Mouse (Mus musculus) lung, embryonic 14.5 days (tissue): Measurements from ENCODE around the gene Igf2r. TPM values are rescaled to one million over a fixed set of nuclear protein-coding genes. Genes with fewer than 3 reads are reported as not detected.
A peak's percentile ranks its signal among the peaks of the same experiment; 100 is the strongest.

Experiments
- ATAC-seq: fragments of 200-750 bp; cut with Nextera tagmentation; 2 replicates; pipeline ENCODE4 v1.8.0; 2017; ENCODE audit warnings: mild to moderate bottlenecking, moderate TSS enrichment, moderate library complexity; ENCODE audit not compliant: insufficient read depth
- DNase-seq: peaks from one replicate; pipeline ENCODE4 v3.0.0-alpha.2; 2015
- H3K27ac ChIP-seq: fragments of 300-500 bp; sonication (generic); 2 replicates; pipeline ENCODE4 v1.5.1; 2014; ENCODE audit warnings: low read depth, mild to moderate bottlenecking, moderate library complexity
- H3K27me3 ChIP-seq: fragments of 300-500 bp; sonication (generic); 2 replicates; pipeline ENCODE4 v1.6.1; 2014; ENCODE audit warnings: low read length, control low read depth; ENCODE audit not compliant: insufficient read depth
- H3K36me3 ChIP-seq: fragments of 300-500 bp; sonication (generic); 2 replicates; pipeline ENCODE4 v1.6.1; 2014; ENCODE audit warnings: control low read depth; ENCODE audit not compliant: insufficient read depth
- H3K4me1 ChIP-seq: fragments of 300-500 bp; sonication (generic); 2 replicates; pipeline ENCODE4 v1.6.1; 2014; ENCODE audit warnings: antibody characterized with exemption, control low read depth; ENCODE audit not compliant: insufficient read depth
- H3K4me2 ChIP-seq: fragments of 300-500 bp; sonication (generic); 2 replicates; pipeline ENCODE4 v1.6.1; 2014; ENCODE audit warnings: mild to moderate bottlenecking
- H3K4me3 ChIP-seq: fragments of 300-500 bp; sonication (generic); 2 replicates; pipeline ENCODE4 v1.5.1; 2014; ENCODE audit warnings: low read depth, low read length
- H3K9ac ChIP-seq: fragments of 300-500 bp; sonication (generic); 2 replicates; pipeline ENCODE4 v1.6.1; 2014
- H3K9me3 ChIP-seq: fragments of 300-500 bp; sonication (generic); 2 replicates; pipeline ENCODE4 v1.6.1; 2016; ENCODE audit warnings: low read depth, low read length, control low read depth
- CTCF ChIP-seq: IDR thresholded peaks from 2 replicates; pipeline ENCODE4 v1.5.1; 2016; ENCODE audit warnings: antibody characterized with exemption, low read depth
- WGBS: fragments of 180-500 bp; shearing (Covaris S2); extraction: QIAGEN DNeasy Blood & Tissue Kit; methylation state at CpG from one replicate; pipeline ENCODE4 v1.1.7; 2014; 5-methylcytosine and 5-hydroxymethylcytosine counted together
- polyA plus RNA-seq: library from polyadenylated mRNA; unstranded; fragments of >200 nt; fragmentation: Nextera tagmentation; extraction: Ambion mirVana; gene quantifications from 2 replicates; pipeline ENCODE4 v1.2.1, GENCODE M21; 2014

Gene Igf2r
- polyA plus RNA-seq, 1 experiment from 2014 or later: 87.0 TPM

- Histone ChIP-seq H3K4me1 (peaks cover 3% of the 10 kb centered on the region; the same call in 1 of the 2 replicates), H3K4me3 (peak overlapping the region; percentile 71), H3K9me3 (peaks cover 4% of the 10 kb centered on the region; the same call in 1 of the 2 replicates), H3K27ac (peak overlapping the region; percentile 91), H3K4me2 (peak overlapping the region; percentile 55), H3K27me3 (no peaks in the 10 kb centered on the region), H3K9ac (peak overlapping the region; percentile 94), H3K36me3 (peaks cover 83% of the 10 kb centered on the region)
- 63% methylated on average over 6 of the region's 6 CpGs for WGBS
- no peak for ATAC-seq
- DNase-seq: no peak
- no peak for TF ChIP-seq CTCF
These were observed 2.1 kb downstream of the Igf2r start for GRCm38 (mm10) chr17:12767294-12767852.

GRCm38 (mm10) chr17:12763412-12763811 lies 6.1 kb downstream of the Igf2r start:
- H3K4me2 ChIP-seq: peak overlapping the region; percentile 3; the same call in 1 of the 2 replicates
- no peak overlapping the region for H3K4me3 ChIP-seq
- ATAC-seq (no peak), DNase-seq (no peak)
- H3K4me1 ChIP-seq: peaks cover 26% of the 10 kb centered on the region
- TF ChIP-seq CTCF: no peak
- no peak overlapping the region for H3K9ac ChIP-seq
- 86% methylated on average over 2 of the region's 2 CpGs for WGBS
- H3K27ac ChIP-seq: no peak overlapping the region
- no peaks in the 10 kb centered on the region for H3K9me3 ChIP-seq
- no peaks in the 10 kb centered on the region for H3K27me3 ChIP-seq
- H3K36me3 ChIP-seq: peaks cover 78% of the 10 kb centered on the region

GRCm38 (mm10) chr17:12760355-12761146 lies 8.9 kb downstream of the Igf2r start:
- Histone ChIP-seq H3K9me3 (no peaks in the 10 kb centered on the region), H3K27ac (peak overlapping the region; percentile 70; the same call in 1 of the 2 replicates), H3K27me3 (no peaks in the 10 kb centered on the region), H3K4me3 (no peak overlapping the region), H3K9ac (no peak overlapping the region), H3K4me1 (peaks cover 34% of the 10 kb centered on the region), H3K4me2 (peak overlapping the region; percentile 26; the same call in 1 of the 2 replicates), H3K36me3 (peaks cover 75% of the 10 kb centered on the region)
- DNase-seq: no peak
- TF ChIP-seq CTCF: no peak
- peak; percentile 33; the same call in 1 of the 2 replicates for ATAC-seq
- 58% methylated on average over 10 of the region's 10 CpGs for WGBS

DNA sequence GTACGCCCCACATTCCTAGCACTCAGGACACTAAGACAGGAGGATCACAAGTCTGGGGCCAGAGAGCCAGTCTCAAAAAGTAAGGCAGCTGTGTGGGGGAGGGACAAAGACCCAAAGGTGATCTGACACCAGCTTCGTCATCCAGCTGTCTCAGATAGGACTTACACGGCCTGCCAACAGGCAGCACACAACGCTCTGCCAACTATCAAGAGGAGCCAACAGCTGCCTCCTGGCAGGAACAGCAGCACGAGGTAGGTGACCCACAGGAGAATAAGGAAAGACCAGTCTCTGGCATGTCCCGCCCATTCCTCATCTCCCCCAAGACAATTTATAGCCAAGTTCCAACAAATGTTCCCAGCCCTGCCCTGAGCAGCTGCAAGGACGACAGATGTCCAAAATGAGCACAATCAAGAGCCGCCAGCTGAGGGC lies 9.8 kb downstream of the Igf2r start:
- no peaks in the 10 kb centered on the region for H3K9me3 ChIP-seq
- peak overlapping the region; percentile 0; the same call in 1 of the 2 replicates for H3K9ac ChIP-seq
- no peak overlapping the region for H3K4me3 ChIP-seq
- WGBS: 33% methylated on average over 8 of the region's 8 CpGs
- H3K4me1 ChIP-seq: peaks cover 43% of the 10 kb centered on the region
- ATAC-seq (peak; percentile 38; the same call in 1 of the 2 replicates), DNase-seq (peak; percentile 63)
- TF ChIP-seq CTCF: no peak
- no peak overlapping the region for H3K4me2 ChIP-seq
- no peaks in the 10 kb centered on the region for H3K27me3 ChIP-seq
- peak overlapping the region; percentile 70; the same call in 1 of the 2 replicates for H3K27ac ChIP-seq
- H3K36me3 ChIP-seq: peaks cover 76% of the 10 kb centered on the region

GRCm38 (mm10) chr17:12758701-12759455 lies 10.6 kb downstream of the Igf2r start:
- H3K9ac ChIP-seq: 0 out of 2 replicates have a peak overlapping the region, but pooled peaks have one; percentile 13
- peak overlapping the region; percentile 70; the same call in 1 of the 2 replicates for H3K27ac ChIP-seq
- 79% methylated on average over 12 of the region's 12 CpGs for WGBS
- peaks cover 47% of the 10 kb centered on the region for H3K4me1 ChIP-seq
- DNase-seq (no peak), ATAC-seq (no peak)
- no peak for TF ChIP-seq CTCF
- H3K4me3 ChIP-seq: no peak overlapping the region
- peaks cover 75% of the 10 kb centered on the region for H3K36me3 ChIP-seq
- no peaks in the 10 kb centered on the region for H3K9me3 ChIP-seq
- 0 out of 2 replicates have a peak overlapping the region, but pooled peaks have one; percentile 15 for H3K4me2 ChIP-seq
- no peaks in the 10 kb centered on the region for H3K27me3 ChIP-seq

- Histone ChIP-seq H3K27ac (no peak overlapping the region), H3K36me3 (peaks cover 73% of the 10 kb centered on the region), H3K27me3 (no peaks in the 10 kb centered on the region), H3K9ac (no peak overlapping the region), H3K4me1 (peaks cover 53% of the 10 kb centered on the region), H3K4me2 (no peak overlapping the region), H3K9me3 (no peaks in the 10 kb centered on the region), H3K4me3 (no peak overlapping the region)
- TF ChIP-seq CTCF: no peak
- 57% methylated on average over 5 of the region's 5 CpGs for WGBS
- no peak for DNase-seq
- ATAC-seq: no peak
These were observed 11.5 kb downstream of the Igf2r start for GRCm38 (mm10) chr17:12757990-12758389.
